Mouse (Mus musculus) midbrain, embryonic 11.5 days (tissue): ENCODE data around the gene Tiam1. TPM values are rescaled to one million over a fixed set of nuclear protein-coding genes. Genes with fewer than 3 reads are reported as not detected.

Experiments
- ATAC-seq: fragments of 200-750 bp; cut with Nextera tagmentation; 2 replicates; pipeline ENCODE4 v1.8.0; 2017; ENCODE audit warnings: moderate TSS enrichment, moderate library complexity; ENCODE audit not compliant: low FRiP score
- DNase-seq: peaks from one replicate; pipeline ENCODE4 v3.0.0; 2015; ENCODE audit warnings: low spot score; ENCODE audit errors: missing footprints
- H3K27ac ChIP-seq: fragments of 300-500 bp; sonication (generic); 2 replicates; pipeline ENCODE4 v1.5.1; 2014; ENCODE audit warnings: low read depth, low read length
- H3K27me3 ChIP-seq: fragments of 300-500 bp; sonication (generic); 2 replicates; pipeline ENCODE4 v1.6.1; 2014; ENCODE audit warnings: mild to moderate bottlenecking, low read length, moderate library complexity, mixed read lengths; ENCODE audit not compliant: control insufficient read depth, insufficient read depth
- H3K36me3 ChIP-seq: fragments of 300-500 bp; sonication (generic); 2 replicates; pipeline ENCODE4 v1.6.1; 2014; ENCODE audit warnings: mild to moderate bottlenecking, low read length, moderate library complexity, mixed read lengths; ENCODE audit not compliant: control insufficient read depth, insufficient read depth
- H3K4me1 ChIP-seq: fragments of 300-500 bp; sonication (generic); 2 replicates; pipeline ENCODE4 v1.6.1; 2014; ENCODE audit warnings: low read length; ENCODE audit not compliant: control insufficient read depth, insufficient read depth
- H3K4me2 ChIP-seq: fragments of 300-500 bp; sonication (generic); 2 replicates; pipeline ENCODE4 v1.6.1; 2014; ENCODE audit warnings: mild to moderate bottlenecking, moderate library complexity
- H3K4me3 ChIP-seq: fragments of 300-500 bp; sonication (generic); 2 replicates; pipeline ENCODE4 v1.5.1; 2014; ENCODE audit warnings: low read depth, low read length
- H3K9ac ChIP-seq: fragments of 300-500 bp; sonication (generic); 2 replicates; pipeline ENCODE4 v1.6.1; 2014; ENCODE audit warnings: low read length
- H3K9me3 ChIP-seq: fragments of 300-500 bp; sonication (generic); 2 replicates; pipeline ENCODE4 v1.6.1; 2016; ENCODE audit warnings: low read length; ENCODE audit not compliant: control insufficient read depth
- WGBS: fragments of 180-500 bp; shearing (Covaris S2); extraction: QIAGEN DNeasy Blood & Tissue Kit; methylation state at CpG from one replicate; pipeline ENCODE4 v1.1.7; 2014; 5-methylcytosine and 5-hydroxymethylcytosine counted together
- polyA plus RNA-seq: library from polyadenylated mRNA; unstranded; fragments of >200 nt; fragmentation: Nextera tagmentation; extraction: Ambion mirVana; gene quantifications from 2 replicates; pipeline ENCODE4 v1.2.1, GENCODE M21; 2014

The Tiam1 gene
- polyA plus RNA-seq, 1 experiment from 2014 or later = 14.2 TPM

DNA sequence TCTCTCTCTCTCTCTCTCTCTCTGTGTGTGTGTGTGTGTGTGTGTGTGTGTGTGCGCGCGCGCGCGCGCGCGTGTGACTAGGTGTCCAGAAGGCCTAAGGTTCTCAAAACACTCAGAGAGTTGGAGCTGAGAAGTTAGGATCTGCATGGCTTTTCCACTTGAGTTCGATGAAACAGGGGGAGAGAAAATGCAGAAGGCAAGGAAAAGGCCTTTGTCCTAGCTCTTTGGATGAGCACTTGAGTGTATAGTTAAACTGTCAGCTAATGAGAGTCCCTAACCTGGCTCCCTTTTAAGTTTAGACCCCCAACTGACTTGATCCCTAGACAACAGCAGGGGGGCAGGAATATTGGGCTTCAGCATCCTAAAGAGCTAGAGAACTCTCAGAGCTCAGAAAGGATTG, 3.0 kb downstream of the Tiam1 start:
- H3K4me2 ChIP-seq = no peak overlapping the region
- DNase-seq (peak; percentile 82), ATAC-seq (no peak)
- H3K36me3 ChIP-seq = peaks cover 2% of the 10 kb centered on the region; the same call in 1 of the 2 replicates
- 82% methylated on average over 10 of the region's 10 CpGs for WGBS
- H3K9me3 ChIP-seq = no peaks in the 10 kb centered on the region
- peaks cover 44% of the 10 kb centered on the region for H3K27me3 ChIP-seq
- H3K27ac ChIP-seq = no peak overlapping the region
- H3K4me1 ChIP-seq = peaks cover 15% of the 10 kb centered on the region
- no peak overlapping the region for H3K9ac ChIP-seq
- H3K4me3 ChIP-seq = no peak overlapping the region

DNA sequence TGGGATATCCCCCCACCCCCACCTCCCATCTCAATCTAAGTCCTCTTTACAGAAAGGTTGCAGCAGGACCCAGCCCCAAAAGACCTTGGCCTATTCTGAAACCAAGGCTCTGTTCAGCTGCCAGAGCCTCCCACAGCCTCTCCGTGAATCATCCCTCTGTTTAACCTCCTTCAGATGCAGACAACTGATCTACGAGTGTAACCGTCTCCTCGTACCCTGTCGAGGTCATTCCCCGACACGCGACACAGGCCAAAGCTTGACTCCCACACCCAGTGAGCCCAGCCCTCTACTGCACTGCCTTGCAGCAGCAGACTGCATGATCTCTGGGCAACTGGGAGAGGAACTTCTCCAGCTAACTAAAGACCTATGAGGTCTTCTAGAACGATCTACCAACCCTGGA, 3.9 kb downstream of the Tiam1 start:
- 71% methylated on average over 9 of the region's 9 CpGs for WGBS
- peaks cover 44% of the 10 kb centered on the region for H3K27me3 ChIP-seq
- H3K36me3 ChIP-seq = peaks cover 2% of the 10 kb centered on the region; the same call in 1 of the 2 replicates
- no peak overlapping the region for H3K9ac ChIP-seq
- ATAC-seq (no peak), DNase-seq (peak; percentile 61)
- no peak overlapping the region for H3K4me2 ChIP-seq
- H3K4me1 ChIP-seq = peaks cover 12% of the 10 kb centered on the region
- no peak overlapping the region for H3K4me3 ChIP-seq
- no peak overlapping the region for H3K27ac ChIP-seq
- no peaks in the 10 kb centered on the region for H3K9me3 ChIP-seq

DNA sequence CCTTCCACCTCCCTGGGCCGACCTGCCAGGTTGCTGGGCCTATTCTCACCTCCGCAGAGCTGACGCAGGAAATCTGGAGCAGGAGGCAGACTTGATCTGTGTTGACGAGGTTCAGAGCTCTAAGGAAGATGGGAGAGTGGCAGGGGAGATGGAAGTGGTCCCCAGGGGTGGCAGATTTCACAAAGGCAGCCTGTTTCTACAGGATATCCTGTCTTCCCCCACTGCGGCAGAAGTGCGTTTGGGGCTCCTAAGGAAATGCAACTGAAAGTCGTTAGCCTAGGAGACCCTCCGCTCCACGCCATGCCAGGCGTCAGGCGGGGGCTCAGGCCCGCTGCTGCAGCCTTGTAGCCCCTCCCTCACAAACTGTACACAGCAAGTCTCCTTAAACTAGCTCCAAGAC, 5.4 kb downstream of the Tiam1 start:
- Histone ChIP-seq H3K9me3 (no peaks in the 10 kb centered on the region), H3K4me1 (peaks cover 8% of the 10 kb centered on the region), H3K4me2 (no peak overlapping the region), H3K9ac (no peak overlapping the region), H3K36me3 (peaks cover 2% of the 10 kb centered on the region; the same call in 1 of the 2 replicates), H3K27ac (no peak overlapping the region), H3K27me3 (peaks cover 56% of the 10 kb centered on the region), H3K4me3 (no peak overlapping the region)
- ATAC-seq = no peak
- WGBS = 83% methylated on average over 12 of the region's 12 CpGs
- DNase-seq = peak; percentile 73

DNA sequence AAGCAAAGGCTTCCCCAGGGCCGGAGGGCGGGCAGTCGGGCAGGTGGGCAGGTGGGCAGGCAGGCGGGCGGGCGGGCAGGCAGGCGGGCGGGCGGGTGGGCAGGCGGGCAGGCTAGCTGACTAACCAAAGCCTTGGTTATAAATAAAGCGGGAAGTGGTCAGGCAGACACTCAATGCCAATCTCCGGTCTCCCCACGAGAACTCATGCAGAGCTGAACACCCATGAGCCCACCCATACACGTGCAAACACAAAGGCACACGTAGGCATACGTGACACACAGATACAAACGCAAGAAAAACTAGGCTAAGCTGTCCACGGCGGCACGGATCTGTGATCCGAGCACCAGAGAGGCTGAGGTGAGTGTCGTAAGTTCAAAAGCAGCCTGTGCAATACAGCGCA, 6.4 kb downstream of the Tiam1 start:
- Histone ChIP-seq H3K36me3 (peaks cover 2% of the 10 kb centered on the region; the same call in 1 of the 2 replicates), H3K9ac (no peak overlapping the region), H3K4me2 (no peak overlapping the region), H3K9me3 (no peaks in the 10 kb centered on the region), H3K4me3 (no peak overlapping the region), H3K27me3 (peaks cover 49% of the 10 kb centered on the region), H3K27ac (no peak overlapping the region), H3K4me1 (peaks cover 10% of the 10 kb centered on the region)
- ATAC-seq = no peak
- no peak for DNase-seq
- WGBS = 96% methylated on average over 21 of the region's 23 CpGs

DNA sequence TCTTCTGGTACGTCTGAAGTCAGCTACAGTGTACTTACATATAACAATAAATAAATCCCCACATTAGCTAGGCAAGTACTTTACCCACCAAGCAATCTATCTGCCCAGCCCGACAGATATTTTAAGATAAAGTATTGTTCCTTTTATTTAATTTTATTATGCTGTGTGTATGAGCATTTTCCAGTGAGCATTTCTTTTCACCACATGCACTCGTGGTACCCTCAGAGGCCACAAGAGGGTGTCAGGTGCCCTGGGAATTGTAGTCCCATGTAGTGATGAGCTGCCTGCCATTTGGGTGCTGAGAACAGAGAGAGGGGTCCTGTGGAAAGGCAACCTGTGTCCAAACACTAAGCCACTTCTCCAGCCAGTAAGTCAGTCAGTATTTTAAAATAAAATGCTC, 8.0 kb downstream of the Tiam1 start:
- no peak for ATAC-seq
- DNase-seq = no peak
- H3K27me3 ChIP-seq = peaks cover 43% of the 10 kb centered on the region
- no peak overlapping the region for H3K4me3 ChIP-seq
- 95% methylated on average over 3 of the region's 3 CpGs for WGBS
- no peaks in the 10 kb centered on the region for H3K9me3 ChIP-seq
- peaks cover 2% of the 10 kb centered on the region; the same call in 1 of the 2 replicates for H3K36me3 ChIP-seq
- H3K4me2 ChIP-seq = no peak overlapping the region
- H3K9ac ChIP-seq = no peak overlapping the region
- no peak overlapping the region for H3K27ac ChIP-seq
- peaks cover 12% of the 10 kb centered on the region for H3K4me1 ChIP-seq

DNA sequence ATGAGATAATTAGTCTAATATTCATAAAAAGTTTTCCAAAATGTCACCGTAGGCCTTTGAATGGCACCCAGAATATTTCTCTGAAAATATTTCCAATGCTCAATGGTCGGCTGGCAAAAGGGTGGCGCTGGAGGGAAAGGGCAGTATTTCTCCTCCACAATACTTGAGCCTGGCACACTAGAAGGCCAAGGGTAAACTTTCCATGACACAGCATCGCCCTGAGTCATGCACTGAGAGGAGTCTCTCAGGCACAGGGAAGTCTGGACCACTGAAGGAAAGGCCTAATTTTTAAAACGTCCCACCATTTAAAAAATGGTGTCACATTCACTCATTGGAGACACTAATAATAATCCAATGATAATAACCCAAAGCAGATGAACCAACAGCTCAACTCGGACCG, 9.2 kb downstream of the Tiam1 start:
- H3K9ac ChIP-seq = no peak overlapping the region
- DNase-seq = no peak
- H3K27ac ChIP-seq = no peak overlapping the region
- H3K4me2 ChIP-seq = no peak overlapping the region
- no peak for ATAC-seq
- peaks cover 12% of the 10 kb centered on the region for H3K4me1 ChIP-seq
- no peaks in the 10 kb centered on the region for H3K9me3 ChIP-seq
- peaks cover 48% of the 10 kb centered on the region for H3K27me3 ChIP-seq
- no peak overlapping the region for H3K4me3 ChIP-seq
- WGBS = 82% methylated on average over 7 of the region's 7 CpGs
- peaks cover 2% of the 10 kb centered on the region; the same call in 1 of the 2 replicates for H3K36me3 ChIP-seq

DNA sequence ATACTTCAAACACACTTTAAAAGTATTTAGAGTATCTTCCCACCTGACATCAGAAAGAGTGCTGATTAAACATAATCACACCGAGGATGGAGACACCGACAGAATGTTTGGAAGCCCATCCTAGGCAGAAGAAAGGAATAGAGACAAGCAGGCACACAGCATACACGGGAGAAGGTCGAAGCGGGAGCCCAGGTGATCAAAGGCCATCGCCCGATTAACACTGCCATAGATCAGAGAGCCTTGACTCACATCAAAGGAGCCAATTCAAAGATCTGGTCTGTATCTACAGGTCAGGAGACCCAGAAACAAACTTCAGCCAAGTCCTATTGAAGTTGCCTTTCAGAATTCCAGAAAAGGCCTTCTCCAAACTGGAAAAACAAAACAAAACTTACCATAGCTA, 10.8 kb downstream of the Tiam1 start:
- H3K4me3 ChIP-seq = no peak overlapping the region
- WGBS = 21% methylated on average over 7 of the region's 7 CpGs
- H3K4me1 ChIP-seq = peaks cover 22% of the 10 kb centered on the region
- no peak overlapping the region for H3K9ac ChIP-seq
- no peak for DNase-seq
- H3K36me3 ChIP-seq = peaks cover 2% of the 10 kb centered on the region; the same call in 1 of the 2 replicates
- H3K4me2 ChIP-seq = no peak overlapping the region
- H3K27me3 ChIP-seq = peaks cover 50% of the 10 kb centered on the region
- no peak for ATAC-seq
- H3K9me3 ChIP-seq = no peaks in the 10 kb centered on the region
- no peak overlapping the region for H3K27ac ChIP-seq

DNA sequence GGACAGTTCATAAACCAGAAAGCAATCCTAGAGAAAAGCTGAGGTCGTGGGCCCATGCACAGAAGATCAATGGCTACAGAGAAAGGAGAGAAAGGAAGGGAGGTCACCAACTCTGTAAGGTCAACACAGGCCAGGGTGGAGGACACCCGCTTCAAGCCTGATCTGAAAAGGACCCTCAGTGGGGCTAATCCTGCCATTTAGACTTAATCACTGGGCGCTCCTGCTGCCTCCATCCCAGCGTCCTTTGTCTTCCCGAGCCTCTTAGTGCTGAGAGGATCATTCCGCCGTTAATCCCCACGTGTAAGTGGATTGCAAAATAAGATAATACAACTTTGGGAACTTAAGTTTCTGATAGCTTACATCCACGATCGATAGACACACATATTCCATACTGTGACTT, 11.2 kb downstream of the Tiam1 start:
- Histone ChIP-seq H3K9ac (no peak overlapping the region), H3K9me3 (no peaks in the 10 kb centered on the region), H3K4me3 (no peak overlapping the region), H3K4me1 (peaks cover 22% of the 10 kb centered on the region), H3K4me2 (no peak overlapping the region), H3K27ac (no peak overlapping the region), H3K27me3 (peaks cover 45% of the 10 kb centered on the region), H3K36me3 (no peaks in the 10 kb centered on the region)
- ATAC-seq (peak; percentile 80), DNase-seq (peak; percentile 92)
- 3% methylated on average over 10 of the region's 10 CpGs for WGBS

DNA sequence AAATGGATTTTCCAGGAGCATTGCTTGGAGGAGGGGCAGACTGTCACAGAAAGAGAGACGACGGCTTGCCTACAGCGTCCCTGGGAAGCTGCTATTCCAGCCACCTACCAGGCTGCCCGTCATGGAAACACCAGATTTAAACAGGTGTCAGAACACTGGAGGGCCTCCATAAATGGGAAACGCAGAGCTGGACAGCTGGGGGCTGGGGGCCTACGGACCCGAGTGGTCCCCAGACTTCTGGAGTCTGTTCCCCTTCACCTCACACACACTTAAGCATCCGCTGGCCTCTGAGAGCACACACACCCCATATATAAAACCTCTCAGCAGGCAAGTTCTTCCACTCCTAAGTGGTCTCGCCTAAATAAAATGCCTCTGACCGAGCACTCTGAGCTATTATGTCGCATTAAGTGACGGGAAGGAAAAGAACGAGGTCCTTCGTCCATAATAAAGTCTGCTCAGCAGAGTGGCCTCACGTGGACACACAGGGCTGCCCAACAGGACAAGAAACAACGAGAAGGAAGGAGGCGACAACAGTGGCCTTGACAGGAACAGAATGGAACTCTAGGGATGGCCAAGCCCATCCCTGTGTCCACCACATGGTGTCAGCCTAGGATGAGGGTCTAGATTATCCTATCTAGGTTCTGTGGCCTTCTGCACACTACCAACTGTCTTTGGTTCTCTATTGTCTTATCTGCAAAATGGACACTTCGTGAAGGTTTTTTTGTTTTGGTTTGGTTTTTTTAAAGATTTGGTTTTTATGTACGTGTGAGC, 14.6 kb downstream of the Tiam1 start:
- Histone ChIP-seq H3K4me1 (peaks cover 22% of the 10 kb centered on the region), H3K9me3 (no peaks in the 10 kb centered on the region), H3K4me2 (no peak overlapping the region), H3K36me3 (no peaks in the 10 kb centered on the region), H3K4me3 (no peak overlapping the region), H3K27me3 (peaks cover 32% of the 10 kb centered on the region), H3K9ac (no peak overlapping the region), H3K27ac (no peak overlapping the region)
- WGBS = 41% methylated on average over 19 of the region's 19 CpGs
- ATAC-seq (no peak), DNase-seq (no peak)
